Mouse (Mus musculus) gastrocnemius, postnatal 25 days (tissue): ENCODE measurements at regions not wholly inside any gene's neighbourhood (a gene's known extent, or its start where the extent isn't known, plus 50 kb on each side); places are given as distances from the start of the nearest gene placed in this dataset.

Experiments used
- DNase-seq: peaks from one replicate; pipeline ENCODE4 v3.0.0; 2022

- no peak for DNase-seq
Measured at GRCm38 (mm10) chr9:113419801-113420200, 288.3 kb downstream of the Pdcd6ip start.

GRCm38 (mm10) chr9:113417106-113417505 is 291.0 kb downstream of the Pdcd6ip start:
- DNase-seq = no peak

GRCm38 (mm10) chr9:113415511-113415931 is 292.5 kb downstream of the Pdcd6ip start:
- DNase-seq = no peak

GRCm38 (mm10) chr9:113414690-113415089 is 293.4 kb downstream of the Pdcd6ip start:
- no peak for DNase-seq

GRCm38 (mm10) chr9:113413851-113414250 is 294.2 kb downstream of the Pdcd6ip start:
- no peak for DNase-seq

- DNase-seq = no peak
Measured at GRCm38 (mm10) chr9:113411638-113412037, 296.4 kb downstream of the Pdcd6ip start.

- no peak for DNase-seq
Measured at GRCm38 (mm10) chr9:113408521-113408920, 299.5 kb downstream of the Pdcd6ip start.

GRCm38 (mm10) chr9:113394320-113394719 is 313.7 kb downstream of the Pdcd6ip start:
- no peak for DNase-seq

GRCm38 (mm10) chr9:113387356-113387755 is 320.7 kb downstream of the Pdcd6ip start:
- DNase-seq = no peak

GRCm38 (mm10) chr9:113381591-113382110 is 326.4 kb downstream of the Pdcd6ip start:
- DNase-seq = no peak

- DNase-seq = no peak
Measured at GRCm38 (mm10) chr9:113380408-113381129, 327.5 kb downstream of the Pdcd6ip start.

GRCm38 (mm10) chr9:113378525-113378924 is 329.5 kb downstream of the Pdcd6ip start:
- DNase-seq = no peak

- DNase-seq = no peak
Measured at GRCm38 (mm10) chr9:113371718-113372306, 336.2 kb downstream of the Pdcd6ip start.

- no peak for DNase-seq
Measured at GRCm38 (mm10) chr9:113347942-113348341, 360.1 kb downstream of the Pdcd6ip start.

- DNase-seq = no peak
Measured at GRCm38 (mm10) chr9:113346531-113346930, 361.5 kb downstream of the Pdcd6ip start.

- DNase-seq = no peak
Measured at GRCm38 (mm10) chr9:113342131-113342530, 365.9 kb downstream of the Pdcd6ip start.

GRCm38 (mm10) chr9:113340838-113341237 is 367.2 kb downstream of the Pdcd6ip start:
- peak; percentile 26 for DNase-seq

- no peak for DNase-seq
Measured at GRCm38 (mm10) chr9:113340036-113340435, 368.0 kb downstream of the Pdcd6ip start.

- DNase-seq = no peak
Measured at GRCm38 (mm10) chr9:113324489-113324888, 383.6 kb downstream of the Pdcd6ip start.

GRCm38 (mm10) chr9:113309707-113310574 is 398.1 kb downstream of the Pdcd6ip start:
- no peak for DNase-seq

GRCm38 (mm10) chr9:113305761-113306160 is 402.3 kb downstream of the Pdcd6ip start:
- DNase-seq = no peak

GRCm38 (mm10) chr9:113302429-113302828 is 405.6 kb downstream of the Pdcd6ip start:
- DNase-seq = no peak

- no peak for DNase-seq
Measured at GRCm38 (mm10) chr9:113300846-113301245, 407.2 kb downstream of the Pdcd6ip start.
